Mouse (Mus musculus): ENCODE data around the gene Vrk1. TPM values are rescaled to one million over a fixed set of nuclear protein-coding genes. Genes with fewer than 3 reads are reported as not detected.
A peak's percentile ranks its signal among the peaks of the same experiment; 100 is the strongest.

Vrk1 gene
- polyA plus RNA-seq, 1 experiment from 2014 or later: 98.0 TPM

DNA sequence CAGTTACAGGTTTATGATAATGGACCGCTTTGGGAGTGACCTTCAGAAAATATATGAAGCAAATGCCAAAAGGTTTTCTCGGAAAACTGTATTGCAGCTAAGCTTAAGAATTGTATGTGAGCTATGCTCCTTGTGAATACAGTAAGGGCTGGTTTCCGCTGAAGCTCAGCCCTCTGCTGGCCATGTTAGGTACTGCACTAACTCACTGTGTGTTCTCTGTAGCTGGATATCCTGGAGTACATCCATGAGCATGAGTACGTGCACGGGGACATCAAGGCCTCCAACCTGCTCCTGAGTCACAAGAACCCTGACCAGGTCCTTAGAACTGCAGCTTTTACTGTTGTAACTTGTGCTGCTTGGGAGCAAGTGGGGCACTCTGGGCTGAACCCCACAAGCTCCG is 45.8 kb downstream of the Vrk1 start:
- no peak overlapping the region for H3K4me3 ChIP-seq (ENCODE audit: low read depth, low read length)
- no peak overlapping the region for H3K4me2 ChIP-seq
- H3K9me3 ChIP-seq (ENCODE audit: control insufficient read depth, low read length): no peaks in the 10 kb centered on the region
- H3K36me3 ChIP-seq (ENCODE audit: control insufficient read depth, insufficient read depth, low read length): no peaks in the 10 kb centered on the region
- DNase-seq (ENCODE audit: low spot score, missing footprints) (peak; percentile 98), ATAC-seq (ENCODE audit: low FRiP score) (no peak)
- 52% methylated on average over 6 of the region's 6 CpGs for WGBS
- no peaks in the 10 kb centered on the region for H3K4me1 ChIP-seq (ENCODE audit: control insufficient read depth, insufficient read depth, low read length)
- no peak overlapping the region for H3K9ac ChIP-seq (ENCODE audit: low read length)
- no peak overlapping the region for H3K27ac ChIP-seq (ENCODE audit: low read depth, low read length)
- H3K27me3 ChIP-seq (ENCODE audit: control insufficient read depth, insufficient read depth, low read length): no peaks in the 10 kb centered on the region

DNA sequence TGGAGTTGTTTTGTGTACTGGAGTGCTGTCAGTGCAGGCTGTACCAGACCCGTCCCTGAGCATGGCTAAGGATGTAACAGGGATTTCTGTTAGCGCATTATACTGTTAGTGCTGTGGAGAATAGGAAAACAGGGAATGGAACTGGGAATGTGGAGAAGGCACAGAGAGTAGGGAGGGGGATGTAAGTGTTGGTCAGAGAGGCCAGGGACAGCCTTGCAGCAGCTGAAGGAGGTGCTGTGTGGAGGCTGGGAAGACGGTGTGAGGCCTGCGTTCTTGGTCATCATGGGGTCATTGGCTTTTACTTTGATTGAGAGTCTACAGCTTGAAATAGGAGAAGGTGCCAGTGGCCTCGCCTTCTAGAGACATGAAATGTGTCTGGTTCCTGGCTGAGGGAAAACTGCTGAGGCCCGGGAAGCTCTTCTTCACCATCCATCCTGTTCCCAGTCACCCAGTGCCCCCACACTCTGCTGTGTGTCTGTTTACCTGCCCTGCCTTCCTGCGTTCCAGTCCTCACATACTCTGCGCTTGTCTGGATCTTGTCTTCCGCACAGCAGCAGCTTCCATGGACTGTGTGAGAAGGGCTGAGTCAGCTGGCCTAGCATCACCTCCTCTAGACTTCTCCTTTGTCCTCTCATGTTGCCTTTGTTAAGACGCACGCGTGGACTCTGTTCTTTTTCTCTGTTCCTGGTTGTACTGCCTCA is 50.0 kb downstream of the Vrk1 start:
- no peaks in the 10 kb centered on the region for H3K27me3 ChIP-seq (ENCODE audit: control insufficient read depth, insufficient read depth, low read length)
- H3K36me3 ChIP-seq (ENCODE audit: control insufficient read depth, insufficient read depth, low read length): no peaks in the 10 kb centered on the region
- H3K4me2 ChIP-seq: no peak overlapping the region
- H3K4me1 ChIP-seq (ENCODE audit: control insufficient read depth, insufficient read depth, low read length): no peaks in the 10 kb centered on the region
- H3K4me3 ChIP-seq (ENCODE audit: low read depth, low read length): no peak overlapping the region
- DNase-seq (ENCODE audit: low spot score, missing footprints): no peak
- 82% methylated on average over 12 of the region's 12 CpGs for WGBS
- no peak for ATAC-seq (ENCODE audit: low FRiP score)
- no peak overlapping the region for H3K27ac ChIP-seq (ENCODE audit: low read depth, low read length)
- no peaks in the 10 kb centered on the region for H3K9me3 ChIP-seq (ENCODE audit: control insufficient read depth, low read length)
- H3K9ac ChIP-seq (ENCODE audit: low read length): no peak overlapping the region

DNA sequence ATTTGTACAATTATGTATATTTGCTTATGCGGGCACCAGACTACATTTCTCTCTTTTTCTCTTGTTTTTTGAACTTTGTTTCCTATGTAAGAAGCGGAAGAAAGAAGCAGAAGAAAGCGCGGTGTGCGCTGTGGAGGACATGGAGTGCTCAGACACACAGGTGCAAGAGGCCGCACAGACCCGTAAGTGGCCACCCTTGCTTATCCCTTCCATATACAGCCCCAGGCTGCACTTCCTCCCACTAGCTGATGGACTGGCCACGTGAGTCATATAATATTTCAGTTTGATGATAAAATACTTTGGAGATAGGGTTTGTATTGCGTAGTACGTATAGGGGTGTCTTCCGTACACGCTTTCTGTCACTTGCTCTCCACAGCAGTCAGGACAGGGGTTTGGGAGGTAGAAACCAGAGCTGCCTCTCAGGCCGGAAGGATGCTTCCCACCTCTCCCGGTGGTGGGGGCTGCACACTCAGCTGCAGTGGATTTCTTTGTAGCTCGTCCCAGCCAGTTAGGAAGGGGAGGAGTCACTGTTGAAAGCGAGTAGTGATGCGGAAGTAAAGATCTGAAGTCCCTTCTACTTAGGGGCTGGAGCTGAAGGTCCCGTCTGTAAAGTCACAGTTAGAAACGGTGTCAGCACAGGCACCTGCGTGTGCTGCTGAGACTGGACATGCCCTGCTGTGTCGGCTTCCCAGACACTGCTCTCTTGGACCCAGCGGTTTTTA is 60.6 kb downstream of the Vrk1 start:
- no peak overlapping the region for H3K9ac ChIP-seq (ENCODE audit: low read length)

DNA sequence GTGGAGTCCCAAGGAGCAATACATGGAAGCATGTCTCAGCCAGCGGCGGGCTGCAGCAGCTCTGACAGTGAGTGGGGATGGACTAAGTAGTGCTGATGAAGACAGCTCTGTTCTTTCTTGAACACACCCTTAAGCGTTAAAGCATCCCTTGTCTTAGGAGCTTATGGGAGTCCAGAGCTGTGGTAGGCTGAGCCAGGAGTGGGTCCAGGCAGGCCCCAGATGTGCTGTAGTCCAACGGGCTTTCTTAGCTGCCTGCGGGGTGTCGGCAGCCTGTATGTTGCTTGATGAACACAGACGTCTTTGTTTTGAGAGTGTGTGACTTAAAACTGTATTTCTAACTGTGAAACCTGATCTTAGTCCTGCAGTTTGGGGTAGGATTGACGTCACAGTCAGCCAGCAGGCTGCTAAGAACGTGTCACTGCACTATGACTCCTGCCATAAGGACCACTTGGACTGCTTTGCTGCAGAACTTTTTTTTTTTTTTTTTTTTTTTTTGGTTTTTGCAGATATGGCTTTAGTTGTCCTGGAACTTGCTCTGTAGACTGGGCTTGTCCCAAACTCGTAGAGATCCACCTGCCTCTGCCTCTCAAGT is 61.6 kb downstream of the Vrk1 start:
- H3K27me3 ChIP-seq (ENCODE audit: control insufficient read depth, insufficient read depth, low read length): no peaks in the 10 kb centered on the region
- H3K9ac ChIP-seq (ENCODE audit: low read length): no peak overlapping the region
- no peaks in the 10 kb centered on the region for H3K36me3 ChIP-seq (ENCODE audit: control insufficient read depth, insufficient read depth, low read length)
- no peak for ATAC-seq (ENCODE audit: low FRiP score)
- no peak for DNase-seq (ENCODE audit: low spot score, missing footprints)
- H3K27ac ChIP-seq (ENCODE audit: low read depth, low read length): no peak overlapping the region
- H3K9me3 ChIP-seq (ENCODE audit: control insufficient read depth, low read length): no peaks in the 10 kb centered on the region
- WGBS: 70% methylated on average over 10 of the region's 10 CpGs
- no peak overlapping the region for H3K4me2 ChIP-seq
- H3K4me3 ChIP-seq (ENCODE audit: low read depth, low read length): no peak overlapping the region
- H3K4me1 ChIP-seq (ENCODE audit: control insufficient read depth, insufficient read depth, low read length): no peaks in the 10 kb centered on the region

More for the DNA sequence above, 60.6 kb downstream of the Vrk1 start:
- ATAC-seq (ENCODE audit: low FRiP score): peak; percentile 24; the same call in 1 of the 2 replicates
- Histone ChIP-seq H3K4me1 (ENCODE audit: control insufficient read depth, insufficient read depth, low read length) (no peaks in the 10 kb centered on the region), H3K27me3 (ENCODE audit: control insufficient read depth, insufficient read depth, low read length) (no peaks in the 10 kb centered on the region), H3K27ac (ENCODE audit: low read depth, low read length) (no peak overlapping the region), H3K4me2 (no peak overlapping the region), H3K36me3 (ENCODE audit: control insufficient read depth, insufficient read depth, low read length) (no peaks in the 10 kb centered on the region), H3K9me3 (ENCODE audit: control insufficient read depth, low read length) (no peaks in the 10 kb centered on the region), H3K4me3 (ENCODE audit: low read depth, low read length) (no peak overlapping the region)
- 66% methylated on average over 22 of the region's 22 CpGs for WGBS
- no peak for DNase-seq (ENCODE audit: low spot score, missing footprints)

DNA sequence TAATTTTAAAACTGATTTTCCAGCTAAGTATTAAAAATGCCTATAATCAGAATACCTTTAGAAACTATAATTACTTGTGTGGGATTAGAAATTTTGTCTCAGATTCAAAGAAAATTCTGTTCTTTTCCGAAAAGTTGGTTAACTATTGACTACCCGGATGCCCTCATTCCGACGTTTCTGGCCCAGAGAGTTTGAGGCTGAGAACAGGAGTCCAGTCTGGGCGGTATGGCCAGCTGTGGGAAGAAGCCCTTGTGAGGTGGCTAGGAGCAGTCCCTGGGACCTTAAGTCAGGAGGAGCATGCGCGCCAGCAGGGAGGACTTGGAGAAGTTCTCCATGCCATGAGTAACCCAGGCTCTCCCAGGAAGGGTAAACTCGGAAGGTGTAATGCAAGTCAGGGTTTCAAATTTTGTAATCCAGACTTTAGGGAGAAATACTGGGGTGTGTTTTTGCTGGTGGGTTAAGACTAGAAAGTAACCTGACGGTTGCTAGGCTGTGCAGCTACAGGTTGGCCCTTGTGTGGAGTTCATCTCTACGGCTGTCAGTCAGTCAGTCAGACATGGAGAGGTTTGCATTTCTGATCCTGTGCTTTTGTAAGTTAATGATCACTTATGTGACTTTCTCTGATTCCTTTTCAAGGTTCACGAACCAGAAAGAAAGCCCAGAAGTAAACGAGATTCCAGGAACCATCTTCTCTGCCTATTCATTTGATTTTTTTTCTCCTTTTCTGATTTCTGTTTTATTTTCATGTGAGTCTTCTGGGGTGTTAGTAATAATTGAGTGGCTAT is 64.5 kb downstream of the Vrk1 start:
- H3K36me3 ChIP-seq (ENCODE audit: control insufficient read depth, insufficient read depth, low read length): no peaks in the 10 kb centered on the region

GRCm38 (mm10) chr12:106076131-106076530 is 66.1 kb downstream of the Vrk1 start:
- no peaks in the 10 kb centered on the region for H3K36me3 ChIP-seq (ENCODE audit: control insufficient read depth, insufficient read depth, low read length)
- no peaks in the 10 kb centered on the region for H3K9me3 ChIP-seq (ENCODE audit: control insufficient read depth, low read length)
- H3K4me2 ChIP-seq: no peak overlapping the region
- no peak overlapping the region for H3K9ac ChIP-seq (ENCODE audit: low read length)
- ATAC-seq (ENCODE audit: low FRiP score) (no peak), DNase-seq (ENCODE audit: low spot score, missing footprints) (no peak)
- H3K27me3 ChIP-seq (ENCODE audit: control insufficient read depth, insufficient read depth, low read length): no peaks in the 10 kb centered on the region
- H3K27ac ChIP-seq (ENCODE audit: low read depth, low read length): no peak overlapping the region
- H3K4me3 ChIP-seq (ENCODE audit: low read depth, low read length): no peak overlapping the region
- peaks cover 10% of the 10 kb centered on the region for H3K4me1 ChIP-seq (ENCODE audit: control insufficient read depth, insufficient read depth, low read length)
- 89% methylated on average over 15 of the region's 15 CpGs for WGBS

More for the DNA sequence above, 64.5 kb downstream of the Vrk1 start:
- no peak overlapping the region for H3K4me3 ChIP-seq (ENCODE audit: low read depth, low read length)
- no peak overlapping the region for H3K4me2 ChIP-seq
- WGBS: 80% methylated on average over 12 of the region's 12 CpGs
- no peak overlapping the region for H3K27ac ChIP-seq (ENCODE audit: low read depth, low read length)
- no peaks in the 10 kb centered on the region for H3K9me3 ChIP-seq (ENCODE audit: control insufficient read depth, low read length)
- no peak overlapping the region for H3K9ac ChIP-seq (ENCODE audit: low read length)
- DNase-seq (ENCODE audit: low spot score, missing footprints): no peak
- ATAC-seq (ENCODE audit: low FRiP score): no peak
- H3K27me3 ChIP-seq (ENCODE audit: control insufficient read depth, insufficient read depth, low read length): no peaks in the 10 kb centered on the region
- H3K4me1 ChIP-seq (ENCODE audit: control insufficient read depth, insufficient read depth, low read length): no peaks in the 10 kb centered on the region; the same call in 1 of the 2 replicates

DNA sequence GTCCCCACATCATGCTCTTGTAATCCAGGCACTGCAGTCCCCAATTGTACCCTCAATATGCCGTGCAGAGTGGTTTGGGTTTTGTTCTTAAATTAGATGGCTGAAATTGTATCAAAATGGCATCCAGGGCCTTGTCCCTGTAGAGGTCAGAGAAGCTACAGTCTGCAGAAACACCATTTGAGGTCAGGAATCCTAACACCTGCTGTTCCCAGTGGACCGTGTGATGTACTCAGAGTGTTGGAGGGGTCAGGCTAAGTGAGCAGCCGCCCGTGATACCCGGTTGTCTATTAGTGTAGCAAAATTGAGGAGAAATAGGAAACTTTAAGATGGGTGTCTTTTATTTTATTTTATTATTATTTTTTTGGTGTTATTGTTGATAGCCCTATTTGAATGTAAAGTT is 70.5 kb downstream of the Vrk1 start:
- Histone ChIP-seq H3K27ac (ENCODE audit: low read depth, low read length) (no peak overlapping the region), H3K4me3 (ENCODE audit: low read depth, low read length) (no peak overlapping the region), H3K36me3 (ENCODE audit: control insufficient read depth, insufficient read depth, low read length) (no peaks in the 10 kb centered on the region), H3K27me3 (ENCODE audit: control insufficient read depth, insufficient read depth, low read length) (no peaks in the 10 kb centered on the region), H3K9ac (ENCODE audit: low read length) (no peak overlapping the region), H3K9me3 (ENCODE audit: control insufficient read depth, low read length) (no peaks in the 10 kb centered on the region), H3K4me1 (ENCODE audit: control insufficient read depth, insufficient read depth, low read length) (peaks cover 36% of the 10 kb centered on the region), H3K4me2 (no peak overlapping the region)
- DNase-seq (ENCODE audit: low spot score, missing footprints) (no peak), ATAC-seq (ENCODE audit: low FRiP score) (no peak)
- 28% methylated on average over 5 of the region's 5 CpGs for WGBS

GRCm38 (mm10) chr12:106080945-106081747 is 71.1 kb downstream of the Vrk1 start:
- Histone ChIP-seq H3K36me3 (ENCODE audit: control insufficient read depth, insufficient read depth, low read length) (no peaks in the 10 kb centered on the region), H3K9me3 (ENCODE audit: control insufficient read depth, low read length) (no peaks in the 10 kb centered on the region), H3K4me2 (peak overlapping the region; percentile 32), H3K27ac (ENCODE audit: low read depth, low read length) (no peak overlapping the region), H3K9ac (ENCODE audit: low read length) (no peak overlapping the region), H3K4me1 (ENCODE audit: control insufficient read depth, insufficient read depth, low read length) (peaks cover 36% of the 10 kb centered on the region), H3K4me3 (ENCODE audit: low read depth, low read length) (0 out of 2 replicates have a peak overlapping the region, but pooled peaks have one; percentile 4), H3K27me3 (ENCODE audit: control insufficient read depth, insufficient read depth, low read length) (no peaks in the 10 kb centered on the region)
- DNase-seq (ENCODE audit: low spot score, missing footprints) (peak; percentile 93), ATAC-seq (ENCODE audit: low FRiP score) (no peak)
- WGBS: 23% methylated on average over 23 of the region's 23 CpGs

Data from midbrain, embryonic 11.5 days (tissue).